Mouse (Mus musculus) urinary bladder, postnatal 25 days (tissue): Measurements from ENCODE around the gene Angptl4.
"Not testable (repeated sequence)": the region's sequence is repeated elsewhere in the genome, so short reads cannot be mapped to it uniquely, and the experiment has no call there.

Experiments
- DNase-seq: peaks from one replicate; pipeline ENCODE4 v3.0.0; 2022; ENCODE audit warnings: low spot score

The Angptl4 gene

GRCm38 (mm10) chr17:33781124-33781977 is at the start of gene Angptl4:
TSS of gene Angptl4 (minus strand) at chr17:33781830.
- DNase-seq = peak; percentile 55

DNA sequence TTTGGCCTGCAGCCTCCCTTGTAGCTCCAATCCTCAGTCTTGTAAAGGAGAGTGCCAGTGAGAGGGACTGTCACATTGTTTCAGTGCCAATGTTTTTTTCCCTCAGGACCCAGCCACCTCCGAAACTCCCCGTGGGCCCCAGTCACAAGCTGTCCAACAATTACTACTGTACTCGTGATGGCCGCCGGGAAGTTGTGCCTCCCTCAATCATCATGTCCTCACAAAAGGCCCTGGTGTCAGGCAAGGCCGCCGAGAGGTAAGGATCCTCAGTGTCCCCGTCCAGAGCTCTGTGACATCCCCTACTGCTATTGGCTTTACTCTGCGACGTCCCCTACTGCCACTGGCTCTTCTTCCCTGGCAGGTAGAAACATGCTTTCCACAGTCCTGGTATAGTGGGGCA is 47.9 kb upstream of the Angptl4 start:
- DNase-seq = no peak

DNA sequence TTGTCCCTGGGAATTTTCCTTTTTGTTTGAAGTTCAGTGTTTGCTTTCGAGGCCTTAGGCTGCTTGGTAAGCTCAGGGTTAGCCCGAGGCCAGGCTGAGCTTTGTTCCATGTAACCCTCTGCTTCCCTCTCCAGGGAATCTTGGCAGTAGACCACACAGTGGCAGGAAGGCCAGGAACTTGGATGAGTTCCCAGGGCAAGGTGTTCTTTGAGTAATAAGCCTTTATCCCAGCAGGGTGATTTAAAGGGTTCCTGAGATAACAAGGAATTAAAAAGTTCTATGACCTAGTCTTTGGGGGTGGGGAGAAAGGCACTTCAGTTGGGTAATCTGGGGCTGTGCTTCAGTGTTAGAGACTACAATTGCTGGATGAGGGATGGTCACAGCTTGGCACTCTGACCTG is 47.3 kb upstream of the Angptl4 start:
- DNase-seq = no peak

GRCm38 (mm10) chr17:33826850-33827249 is 45.2 kb upstream of the Angptl4 start:
- DNase-seq = peak; percentile 63

DNA sequence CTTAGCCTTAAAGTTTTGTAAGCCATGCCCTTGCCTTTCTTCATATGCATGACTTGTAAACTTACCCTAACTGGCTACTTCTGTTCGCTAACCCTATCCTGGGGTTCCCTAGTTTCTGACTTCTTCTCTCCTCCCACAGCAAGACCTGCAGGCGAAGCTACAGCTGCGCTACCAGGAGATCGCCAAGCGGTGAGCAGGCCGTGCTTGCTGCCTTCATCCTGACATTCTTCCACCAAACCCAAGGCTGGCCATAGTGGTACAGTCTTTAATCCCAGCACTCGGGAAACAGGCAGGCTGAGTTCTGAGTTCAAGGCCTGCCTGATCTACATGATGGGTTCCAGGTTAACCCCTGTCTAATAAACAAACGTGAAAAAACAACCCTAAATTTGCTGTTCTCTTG is 43.8 kb upstream of the Angptl4 start:
- DNase-seq = no peak

- DNase-seq = not testable (repeated sequence)
Measured at GRCm38 (mm10) chr17:33824997-33825330, 43.3 kb upstream of the Angptl4 start.

DNA sequence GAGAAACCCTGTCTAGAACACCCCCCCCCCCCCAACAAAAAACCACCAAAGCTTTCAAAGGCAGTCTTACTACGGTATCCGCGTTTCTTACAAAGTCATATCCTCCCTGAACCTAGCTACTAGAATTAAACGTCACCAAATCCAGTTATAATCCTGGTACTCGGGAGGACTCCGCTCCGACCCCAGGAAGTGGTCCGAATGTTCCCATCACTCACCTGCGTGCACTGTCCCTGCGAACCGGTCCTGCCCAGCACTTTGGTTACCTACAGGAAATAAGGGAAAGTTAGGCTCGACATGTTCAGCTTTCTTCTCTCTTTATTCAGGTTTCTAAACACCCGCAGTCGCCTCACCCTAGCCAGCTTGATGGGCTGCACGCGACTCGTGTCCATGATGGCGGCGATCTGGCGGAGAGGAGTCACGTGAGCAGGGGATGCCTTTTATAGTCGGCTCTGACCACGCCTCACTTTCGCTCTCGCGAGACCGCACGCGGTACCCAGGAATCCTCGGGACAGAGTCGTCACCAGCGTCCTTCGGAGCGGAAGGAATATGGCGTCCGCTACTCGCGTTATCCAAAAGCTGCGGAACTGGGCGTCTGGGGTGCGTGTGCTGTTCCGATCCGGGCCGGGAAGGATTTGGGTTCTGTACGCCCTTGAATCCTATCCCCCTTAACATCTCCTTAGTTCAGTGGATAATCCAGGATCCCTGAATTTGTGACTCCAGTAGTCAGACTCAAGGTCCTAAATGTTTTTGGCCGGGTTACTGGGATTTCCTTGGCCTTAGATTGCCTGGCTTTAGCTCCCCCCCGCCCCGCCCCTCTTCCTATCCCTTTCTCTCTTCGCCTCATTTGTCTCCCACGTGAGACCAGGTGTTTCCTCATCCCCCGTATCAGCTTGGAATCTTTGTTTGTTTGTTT is 42.7 kb upstream of the Angptl4 start, which contains the start of the genes Rps28 and Ndufa7:
Gene Rps28 (minus strand): TSS at position 479 of the 913 bp plus-strand sequence.
Gene Ndufa7 (plus strand): TSS at position 489 of the 913 bp plus-strand sequence.
- DNase-seq = peak; percentile 98

GRCm38 (mm10) chr17:33823171-33823570 is 41.5 kb upstream of the Angptl4 start:
- DNase-seq = not testable (repeated sequence)

DNA sequence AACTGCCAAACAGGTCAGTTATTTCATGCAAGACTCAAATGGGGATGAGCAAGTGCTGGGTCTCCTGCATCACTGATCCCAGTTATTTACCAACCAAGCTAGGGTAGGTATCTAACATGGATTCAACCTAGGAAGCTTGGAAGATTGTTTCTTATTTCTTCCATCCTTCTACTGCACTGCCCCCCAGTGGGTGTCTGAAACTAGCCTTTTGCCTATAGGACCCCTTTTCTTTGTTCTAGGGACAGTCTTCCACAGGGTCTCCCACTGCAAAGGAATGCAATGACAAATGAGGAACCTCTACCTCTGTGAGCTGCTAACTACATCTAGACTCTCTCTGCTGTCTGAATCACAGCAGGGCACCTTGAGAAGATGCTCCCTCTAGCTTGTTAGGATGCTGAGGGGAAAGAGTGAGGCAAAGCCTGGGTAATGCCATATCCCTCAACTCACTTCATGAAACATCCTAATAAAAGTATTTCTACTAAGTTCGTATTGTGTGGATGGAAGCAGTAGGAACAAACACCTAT is 40.9 kb upstream of the Angptl4 start:
- DNase-seq = no peak

GRCm38 (mm10) chr17:33817969-33818643 is 36.5 kb upstream of the Angptl4 start:
- no peak for DNase-seq

- peak; percentile 76 for DNase-seq
Measured at GRCm38 (mm10) chr17:33817184-33817968, 35.7 kb upstream of the Angptl4 start.

GRCm38 (mm10) chr17:33816612-33817011 is 35.0 kb upstream of the Angptl4 start:
- DNase-seq = no peak

- no peak for DNase-seq
Measured at GRCm38 (mm10) chr17:33815399-33815798, 33.8 kb upstream of the Angptl4 start.

GRCm38 (mm10) chr17:33812990-33813389 is 31.4 kb upstream of the Angptl4 start:
- DNase-seq = no peak

DNA sequence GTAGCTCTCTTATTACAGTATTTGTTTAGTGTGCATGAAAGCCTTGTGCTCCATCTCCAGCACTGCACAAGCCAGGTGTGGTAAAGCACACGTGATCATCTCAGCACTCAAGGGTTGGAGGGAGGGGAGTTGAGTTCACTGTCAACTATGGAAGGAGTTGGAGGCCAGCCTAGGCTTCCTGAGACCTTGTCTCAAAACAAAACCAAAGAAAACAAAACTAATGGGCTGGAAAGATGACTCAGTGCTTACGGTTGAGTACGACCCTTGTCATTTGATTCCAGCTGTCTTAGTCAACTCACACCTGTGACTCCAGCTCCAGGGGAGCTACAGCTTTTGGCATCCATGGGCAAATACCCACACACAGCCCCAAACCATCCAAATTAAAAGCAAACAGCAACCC is 30.8 kb upstream of the Angptl4 start:
- DNase-seq = no peak

GRCm38 (mm10) chr17:33811142-33811516 is 29.5 kb upstream of the Angptl4 start:
- DNase-seq = no peak

- DNase-seq = peak; percentile 93
Measured at GRCm38 (mm10) chr17:33810334-33811141, 28.9 kb upstream of the Angptl4 start, which contains the start of gene Kank3. TSS of gene Kank3 (plus strand) at chr17:33810519.

GRCm38 (mm10) chr17:33808192-33808591 is 26.6 kb upstream of the Angptl4 start:
- DNase-seq = no peak

DNA sequence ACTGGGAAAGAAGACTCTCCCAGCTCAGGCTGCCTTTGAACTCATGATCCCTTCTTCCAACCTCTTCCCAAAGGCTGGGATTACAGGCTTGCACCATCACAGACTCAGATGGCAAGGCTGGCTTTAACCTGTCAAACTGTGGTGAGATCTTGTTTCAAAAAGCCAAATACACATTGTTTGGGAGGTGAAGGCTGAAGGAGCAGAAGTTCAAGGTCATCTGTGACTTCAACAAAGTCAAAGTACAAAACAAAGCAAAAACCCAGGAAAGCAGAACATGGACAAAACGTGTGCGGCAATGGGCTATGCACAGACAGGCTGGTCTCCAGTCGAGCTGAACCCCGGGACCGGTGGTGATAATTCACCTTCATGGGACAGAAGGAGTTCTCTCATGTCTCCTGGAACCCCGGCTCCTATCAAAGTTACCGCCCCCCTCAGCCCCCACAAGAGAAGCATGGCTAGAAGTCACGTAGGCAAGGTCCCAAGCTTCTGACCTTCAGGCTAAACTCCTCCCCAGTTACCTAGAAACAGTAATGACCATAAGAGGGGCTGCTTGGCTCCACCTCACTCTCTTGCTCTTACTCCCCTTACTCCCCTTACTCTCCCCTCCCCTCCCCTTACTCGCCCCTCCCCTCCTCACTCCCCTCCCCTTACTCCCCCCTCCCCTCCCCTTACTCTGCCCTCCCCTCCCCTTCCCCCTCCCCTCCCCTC is 25.7 kb upstream of the Angptl4 start:
- no peak for DNase-seq

DNA sequence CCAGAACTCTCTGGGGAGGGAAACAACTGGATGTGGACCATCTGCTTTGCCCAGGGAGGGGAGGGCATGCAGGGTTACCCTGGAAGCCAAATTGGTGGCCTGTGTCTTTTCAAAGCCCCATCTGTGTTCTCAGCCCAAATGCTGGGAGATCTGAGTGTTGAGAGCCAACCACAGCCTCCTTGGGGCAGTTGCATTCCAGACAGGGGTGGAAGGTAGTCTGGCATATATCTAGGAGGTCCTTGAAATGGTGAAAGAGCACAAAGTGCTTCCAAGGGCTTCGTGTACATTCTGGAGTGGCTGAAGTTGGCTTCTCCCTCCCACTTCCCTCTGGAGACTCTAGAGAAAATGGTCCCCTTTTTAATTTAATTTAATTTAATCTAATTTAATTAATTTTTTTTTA is 23.1 kb upstream of the Angptl4 start:
- DNase-seq = no peak
